Mouse (Mus musculus) left cerebral cortex, adult 9 months (tissue): ENCODE measurements around the gene Gm867.

Experiments
- DNase-seq, 2 experiments: peaks; one replicate each; pipeline ENCODE4 v3.0.0; 2022; ENCODE audit warnings: low spot score in 2 of 2

Gene Gm867

GRCm38 (mm10) chr10:75940520-75940919 is at the start of gene Gm867:
Gene Gm867, minus strand, starts transcription at chr10:75940672.
- no peak for DNase-seq

DNA sequence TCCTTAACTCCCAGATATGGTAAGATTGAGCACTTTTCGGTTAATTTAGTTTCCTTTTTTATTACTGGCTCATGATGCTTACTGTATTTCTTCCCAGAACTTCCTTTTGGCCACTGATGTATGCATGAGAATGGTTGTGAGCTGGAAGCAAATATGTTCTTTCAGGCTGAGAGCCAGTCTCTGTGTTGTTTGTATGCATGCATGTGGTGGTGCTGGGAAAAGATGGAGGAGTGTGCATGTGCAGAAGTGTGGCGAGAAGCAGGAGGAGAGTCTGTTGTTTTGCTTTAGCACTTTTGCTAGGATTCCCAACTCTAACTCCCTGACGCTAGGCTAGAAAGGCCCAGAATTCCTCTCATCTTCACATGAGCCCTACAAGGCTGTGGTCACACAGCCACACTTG is 39.0 kb upstream of the Gm867 start:
- DNase-seq: no peak

DNA sequence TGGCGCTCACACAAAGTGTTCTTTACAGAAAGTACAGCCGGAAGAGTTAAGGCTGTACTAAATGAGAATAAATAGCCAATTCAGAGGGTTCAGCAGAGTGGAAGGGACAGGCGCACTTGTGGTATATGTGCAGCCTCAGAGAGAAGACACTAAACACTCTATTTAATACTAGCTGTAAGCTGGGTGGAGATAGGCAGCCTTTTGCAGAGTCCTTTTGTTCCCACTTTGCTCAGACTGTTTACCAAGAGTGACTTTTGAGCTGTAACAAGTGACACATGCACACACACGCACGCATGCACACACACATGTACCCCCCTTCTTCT is 38.3 kb upstream of the Gm867 start:
- DNase-seq: no peak

- no peak for DNase-seq
Observed at GRCm38 (mm10) chr10:75978119-75978834, 37.8 kb upstream of the Gm867 start.

- no peak for DNase-seq
Observed at GRCm38 (mm10) chr10:75975216-75975615, 34.7 kb upstream of the Gm867 start.

- no peak for DNase-seq
Observed at GRCm38 (mm10) chr10:75973846-75974245, 33.4 kb upstream of the Gm867 start.

DNA sequence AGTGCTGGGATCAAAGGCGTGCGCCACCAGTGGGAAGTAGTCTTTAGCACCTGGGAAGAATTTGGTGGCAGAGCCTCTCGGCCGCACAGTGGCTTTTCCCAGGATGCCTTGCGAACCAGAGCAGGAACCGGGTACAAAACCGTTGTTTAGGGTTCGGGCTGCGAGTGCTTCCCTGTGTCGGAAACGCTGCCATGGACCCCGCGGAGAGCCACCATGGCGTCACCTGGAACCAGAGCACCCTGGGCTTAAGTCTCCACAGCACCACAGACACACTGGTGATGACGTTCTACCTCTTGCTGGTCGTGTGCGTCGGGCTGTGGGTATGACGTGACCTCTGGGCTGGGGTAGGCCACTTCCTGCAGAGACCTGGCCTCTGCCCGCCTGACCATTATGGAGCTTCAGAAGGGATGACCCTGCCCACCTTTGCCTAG is 13.9 kb upstream of the Gm867 start, which contains the start of gene Gm5134:
TSS of gene Gm5134 (plus strand) at position 134 of the 431 bp plus-strand sequence.
- DNase-seq: no peak

GRCm38 (mm10) chr10:75951424-75952050 is 11.1 kb upstream of the Gm867 start:
- DNase-seq: peak in 1 of 2 experiments; percentile 55

DNA sequence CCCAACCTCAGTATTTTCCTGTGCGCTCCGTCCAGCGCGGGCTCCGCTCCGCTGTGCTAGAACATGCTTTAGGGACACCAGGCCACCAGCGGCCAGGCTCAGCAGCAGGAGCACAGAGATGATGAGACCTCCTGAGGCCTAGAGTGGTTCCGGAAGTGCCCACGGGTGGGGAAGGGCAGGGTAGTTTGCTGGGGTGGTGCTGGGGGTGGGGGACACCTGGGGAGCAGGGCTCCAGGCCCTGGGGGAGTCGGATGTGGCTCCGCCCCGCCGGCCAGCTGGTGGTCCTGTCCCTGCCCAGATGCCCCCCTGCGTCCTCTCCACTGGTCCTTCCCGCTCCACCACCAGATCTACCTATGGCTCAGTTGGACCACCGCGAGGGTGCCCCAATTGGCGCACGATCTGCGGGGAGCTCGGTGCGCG is 10.3 kb upstream of the Gm867 start:
- no peak for DNase-seq

DNA sequence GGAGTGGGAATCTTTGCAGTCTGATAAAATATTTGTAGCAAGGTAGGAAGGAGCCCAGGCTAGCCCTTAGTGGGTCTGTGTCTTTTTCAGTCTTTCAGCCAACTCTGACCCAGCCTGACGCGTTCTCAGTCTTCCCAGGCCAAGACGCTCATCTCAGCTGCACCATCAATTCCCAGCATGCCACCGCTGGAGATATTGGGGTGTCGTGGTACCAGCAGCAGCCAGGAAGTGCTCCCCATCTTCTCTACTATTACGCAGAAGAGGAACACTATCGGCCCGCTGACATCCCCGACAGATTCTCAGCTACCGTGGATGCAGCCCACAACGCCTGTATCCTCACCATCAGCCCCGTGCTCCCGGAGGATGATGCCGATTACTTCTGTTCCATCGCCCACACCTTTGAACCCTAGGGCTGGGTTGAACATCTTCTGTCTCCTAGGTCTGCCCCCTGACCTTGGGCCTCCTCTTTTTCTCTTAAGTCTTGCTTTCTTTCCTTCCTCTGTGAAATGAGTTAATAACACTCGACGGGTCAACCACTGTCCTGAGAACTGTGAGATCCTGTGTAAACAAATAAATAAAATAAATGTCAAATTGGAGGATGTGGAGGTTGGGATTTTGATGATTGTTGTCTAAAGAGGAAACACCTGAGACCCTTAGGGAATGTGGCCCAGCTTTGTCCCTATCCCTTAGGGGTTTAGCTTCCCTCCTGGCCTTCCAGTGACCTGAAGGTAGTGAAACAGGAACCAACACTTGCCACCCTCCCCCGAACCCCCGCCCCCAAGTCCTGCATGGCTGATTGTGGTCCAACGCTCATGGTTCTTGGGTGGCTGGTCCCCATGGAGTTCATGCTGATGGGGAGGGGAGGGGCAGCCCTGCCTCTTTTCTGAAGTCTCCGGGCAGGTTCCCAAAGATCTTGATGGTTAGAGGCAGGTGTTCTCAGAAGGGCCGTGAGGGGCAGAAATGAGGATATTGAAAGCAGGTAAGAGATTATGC is 8.9 kb upstream of the Gm867 start:
- no peak for DNase-seq

- no peak for DNase-seq
Observed at GRCm38 (mm10) chr10:75948079-75948478, 7.6 kb upstream of the Gm867 start.

DNA sequence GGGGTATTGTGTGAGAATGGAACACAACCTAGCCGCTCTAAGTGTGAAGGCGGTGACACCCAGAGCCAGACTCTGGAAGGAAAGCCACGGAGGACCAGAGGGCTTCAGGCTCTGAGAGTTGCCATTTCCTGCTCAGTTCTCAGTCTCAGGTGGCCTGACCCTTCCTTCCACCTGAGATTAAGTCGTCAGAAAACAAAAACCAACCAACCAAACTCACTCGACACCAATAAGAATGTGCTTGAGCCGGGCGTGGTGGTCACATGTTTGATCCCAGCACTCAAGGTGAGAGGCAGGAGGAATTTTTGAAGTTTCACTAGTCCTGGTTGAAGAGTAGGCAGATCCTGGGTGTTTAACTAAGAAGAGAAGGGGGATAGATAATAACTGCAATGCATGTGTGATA is 5.4 kb upstream of the Gm867 start:
- DNase-seq: no peak

DNA sequence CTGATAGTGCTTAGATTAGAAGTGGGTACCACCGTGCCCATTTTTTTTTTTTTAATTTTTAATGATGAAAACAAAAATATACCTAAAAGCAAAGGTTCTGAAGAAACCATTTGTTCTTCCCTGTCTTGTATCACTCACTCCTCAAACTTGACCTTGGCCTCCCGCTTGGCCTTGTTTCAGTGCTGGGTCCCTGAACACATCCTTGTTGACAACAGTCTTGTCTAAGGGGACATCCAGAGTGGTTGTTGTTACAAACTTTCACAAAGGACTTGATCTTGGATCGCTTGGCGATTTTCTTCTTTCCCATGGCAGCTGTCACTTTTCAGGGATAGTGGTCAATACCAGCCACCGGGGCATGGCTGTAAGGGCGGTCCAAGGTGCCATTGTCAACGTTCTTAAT is 4.7 kb upstream of the Gm867 start:
- DNase-seq: no peak

- DNase-seq: no peak
Observed at GRCm38 (mm10) chr10:75944066-75944772, 3.7 kb upstream of the Gm867 start.

- no peak for DNase-seq
Observed at GRCm38 (mm10) chr10:75942736-75943477, 2.4 kb upstream of the Gm867 start, which contains the start of gene Vpreb3. Gene Vpreb3, plus strand, starts transcription at chr10:75943057.

DNA sequence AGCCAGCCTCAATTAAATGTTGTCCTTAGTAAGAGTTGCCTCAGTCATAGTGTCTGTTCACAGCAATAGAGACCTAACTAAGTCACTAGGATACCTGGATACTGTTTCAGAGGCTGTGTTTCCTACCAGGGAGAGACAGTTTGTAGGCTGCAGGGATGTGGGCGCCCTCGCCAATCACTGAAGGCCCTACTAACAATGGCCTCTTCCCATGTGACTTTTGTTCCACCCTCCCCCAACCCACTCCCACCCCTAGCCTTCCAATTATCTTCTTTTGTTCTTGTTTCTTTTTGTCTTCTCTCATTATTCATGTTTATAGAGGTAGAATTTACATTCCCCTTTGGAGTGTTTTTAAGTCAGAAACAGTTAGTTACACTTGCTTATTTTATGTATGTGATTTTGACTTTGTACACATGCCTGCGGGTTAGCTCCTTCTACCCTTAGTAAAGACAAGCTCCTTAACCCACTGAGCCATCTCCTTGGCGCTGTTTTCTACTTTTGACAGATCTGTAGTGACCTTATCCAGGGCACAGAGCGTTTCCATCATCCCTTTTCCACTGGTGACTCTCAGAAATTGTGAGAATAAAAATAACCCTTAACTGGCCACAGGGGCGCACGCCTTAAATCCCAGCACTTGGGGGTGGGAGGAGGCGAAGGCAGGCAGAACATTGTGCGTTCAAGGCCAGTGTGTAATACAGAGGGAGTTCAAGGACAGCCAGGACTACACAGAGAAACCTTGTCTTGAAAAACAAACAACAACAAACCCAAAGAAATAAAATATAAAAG is 761 bp upstream of the Gm867 start:
- no peak for DNase-seq

- peak in 1 of 2 experiments; percentile 37 for DNase-seq
Observed at GRCm38 (mm10) chr10:75939481-75940234, 814 bp downstream of the Gm867 start.

DNA sequence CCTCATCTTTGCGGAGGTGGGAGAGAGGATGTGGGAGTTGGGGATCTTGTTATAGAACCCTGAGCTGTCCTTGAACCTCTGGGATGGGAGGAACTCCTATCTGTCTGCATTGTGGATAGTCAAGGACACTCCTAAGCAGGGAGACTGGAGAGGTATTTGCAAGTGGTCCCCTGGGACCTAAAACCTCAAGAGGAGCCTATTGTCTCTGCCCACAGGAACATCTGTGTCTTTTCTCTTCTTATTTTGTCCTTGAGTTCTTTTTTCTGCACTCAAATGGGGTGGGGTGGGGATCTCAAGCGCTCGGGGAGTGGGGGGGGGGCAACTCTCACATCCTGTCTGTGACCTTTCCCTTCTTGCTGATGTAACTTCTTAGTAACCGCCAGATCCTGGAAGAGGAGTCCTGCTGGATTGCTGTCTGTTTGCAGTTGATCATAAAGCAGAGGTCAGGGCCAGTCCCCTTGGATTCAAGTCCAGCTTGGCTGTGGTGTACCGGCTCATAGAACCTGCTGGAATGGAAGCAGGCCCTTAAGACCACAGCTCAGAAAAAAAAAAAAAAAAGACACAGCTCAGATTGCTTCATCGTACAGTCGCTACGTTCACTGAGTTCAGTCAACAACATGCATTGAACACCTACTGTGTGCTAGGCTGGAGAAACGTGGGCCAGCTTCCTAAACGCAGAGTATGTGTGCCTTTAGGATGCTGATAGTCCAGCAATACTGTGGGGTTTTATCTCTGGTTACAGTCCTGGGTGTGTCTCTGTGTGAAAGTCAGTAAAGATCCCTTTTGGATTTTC is 2.4 kb downstream of the Gm867 start:
- DNase-seq: no peak
